Mouse (Mus musculus) CH12.LX (cell line): Measurements from ENCODE around the gene Slc2a4.

ENCODE experiments used
- MAX ChIP-seq: IDR thresholded peaks from 2 replicates; pipeline ENCODE4 v1.6.1; 2011; ENCODE audit warnings: low read length, improper control_type of control experiment
- ZKSCAN1 ChIP-seq: IDR thresholded peaks from 2 replicates; pipeline ENCODE4 v1.6.1; 2012; ENCODE audit warnings: low read depth, inconsistent platforms, low read length, improper control_type of control experiment, borderline replicate concordance

DNA sequence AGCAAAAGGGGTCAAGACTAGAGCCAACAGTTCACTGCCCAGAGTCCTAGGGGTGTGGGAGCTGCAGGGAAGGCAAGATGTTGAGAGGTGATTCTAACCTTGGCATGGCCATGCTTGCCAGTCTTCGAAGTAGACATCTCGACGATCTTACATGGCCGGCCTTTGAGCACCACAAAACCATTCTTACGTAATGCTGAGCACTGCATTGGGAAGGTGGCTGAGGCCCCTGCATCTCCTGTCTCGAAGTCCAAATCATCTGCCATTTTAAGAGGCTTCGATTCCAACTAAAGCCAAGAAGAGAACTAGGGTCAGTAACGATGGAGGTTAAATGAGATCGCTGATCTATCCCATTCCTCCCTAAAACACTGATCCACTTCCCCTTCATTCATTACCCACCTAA lies 28.9 kb downstream of the Slc2a4 start:
- no peak for TF ChIP-seq ZKSCAN1
- no peak for TF ChIP-seq MAX
